In genomic region chr12:82075479-82076221, GRCm38 (mm10) we compare ENCODE assay signal across 11 mouse cellular contexts.
DNase-seq lines count a peak whose midpoint lies in the region; ATAC-seq and TF ChIP-seq lines count a peak whose summit lies in the region.
"Had no signal": no experiment of that assay in that cellular context is flagged by ENCODE, and none has a peak within 500 bp of the region (broad histone marks: within the 10 kb centered on the region; RNA-seq: fewer than 3 reads in every experiment).

No protein-coding gene starts in this region.

- H3K9ac ChIP-seq in kidney, postnatal 0 days (ENCODE audit: low read depth, low read length), result no peak overlapping the region
- no peak overlapping the region for H3K9ac ChIP-seq in embryonic facial prominence, embryonic 12.5 days

- no peak overlapping the region for H3K4me3 ChIP-seq in kidney, postnatal 0 days (replicated peaks; ENCODE audit: low read depth, low read length)
- H3K4me3 ChIP-seq in cortical plate, adult 2 months (ENCODE audit: insufficient read depth, low read length), result no peak overlapping the region
- no peak overlapping the region for H3K4me3 ChIP-seq in embryonic facial prominence, embryonic 12.5 days

- no peaks in the 10 kb centered on the region for H3K27me3 ChIP-seq in kidney, postnatal 0 days (ENCODE audit: insufficient read depth, low read length)
- H3K27me3 ChIP-seq in embryonic facial prominence, embryonic 12.5 days, result no peaks in the 10 kb centered on the region

- H3K9me3 ChIP-seq in kidney, postnatal 0 days (replicated peaks; ENCODE audit: low read length), result no peaks in the 10 kb centered on the region
- H3K9me3 ChIP-seq in embryonic facial prominence, embryonic 12.5 days, result no peaks in the 10 kb centered on the region

- 0 out of 2 replicates have a peak overlapping the region, but pooled peaks have one; percentile 50 for H3K27ac ChIP-seq in kidney, postnatal 0 days
- peak overlapping the region; percentile 85 for H3K27ac ChIP-seq in cortical plate, adult 2 months (ENCODE audit: insufficient read depth, low read length)
- H3K27ac ChIP-seq in embryonic facial prominence, embryonic 12.5 days, result peak overlapping the region; percentile 87
- H3K27ac ChIP-seq: hindbrain, postnatal 0 days had no signal

- intact Hi-C loops in left cerebral cortex, postnatal 25 days (cut with DNase I), result loop anchor here (1.0 kb wide), 2 partner anchors 29 to 94 kb away; partner anchors contain the start of gene Sipa1l1

- no peak overlapping the region for H3K4me2 ChIP-seq in kidney, postnatal 0 days (ENCODE audit: low read length)
- H3K4me2 ChIP-seq in embryonic facial prominence, embryonic 12.5 days (replicated peaks), result 0 out of 2 replicates have a peak overlapping the region, but pooled peaks have one; percentile 9

- peak; percentile 53 for DNase-seq in kidney, postnatal 0 days (ENCODE audit: low spot score)
- DNase-seq in kidney, postnatal 25 days, result no peak
- DNase-seq in left cerebral cortex, postnatal 25 days (ENCODE audit: low spot score in 2 of 2), result peak; percentile 72 to 90
- no peak for DNase-seq in gastrocnemius, postnatal 10 days
- no peak for DNase-seq in urinary bladder, postnatal 25 days (ENCODE audit: low spot score)
- no peak for DNase-seq in spleen, postnatal 10 days (ENCODE audit: low spot score in 2 of 2)
- DNase-seq: lung, adult 18-20 months; thymus, postnatal 36 days had no signal

- WGBS in kidney, postnatal 0 days, result 38% methylated on average over 13 of the region's 13 CpGs
- 22% methylated on average over 13 of the region's 13 CpGs for WGBS in embryonic facial prominence, embryonic 12.5 days

- H3K36me3 ChIP-seq in kidney, postnatal 0 days (ENCODE audit: insufficient read depth, low read length), result no peaks in the 10 kb centered on the region
- H3K36me3 ChIP-seq in embryonic facial prominence, embryonic 12.5 days, result no peaks in the 10 kb centered on the region

- no peak for TF ChIP-seq CTCF in kidney, postnatal 0 days (IDR thresholded peaks at IDR 0.05; ENCODE audit: low read depth)
- TF ChIP-seq CTCF in cortical plate, adult 2 months (IDR thresholded peaks at IDR 0.05; ENCODE audit: extremely low read depth, insufficient read depth, low read length), result no peak

- 0 out of 2 replicates have a peak, but pooled peaks have one; percentile 29 for TF ChIP-seq POLR2A in cortical plate, adult 2 months (IDR thresholded peaks at IDR 0.05; ENCODE audit: extremely low read depth, insufficient read depth, low read length)

- H3K4me1 ChIP-seq in kidney, postnatal 0 days (replicated peaks; ENCODE audit: insufficient read depth, low read length), result 0 out of 2 replicates have a peak, but pooled peaks cover 4% of the 10 kb centered on the region
- H3K4me1 ChIP-seq in cortical plate, adult 2 months (ENCODE audit: control insufficient read depth, insufficient read depth, low read length), result peaks cover 25% of the 10 kb centered on the region
- peaks cover 13% of the 10 kb centered on the region for H3K4me1 ChIP-seq in embryonic facial prominence, embryonic 12.5 days

- ATAC-seq in kidney, postnatal 0 days (replicated peaks; ENCODE audit: low FRiP score, low read depth), result no peak
- peak; percentile 81 for ATAC-seq in embryonic facial prominence, embryonic 12.5 days (ENCODE audit: insufficient number of reproducible peaks, insufficient read depth, low FRiP score, low TSS enrichment)
- ATAC-seq: hindbrain, postnatal 0 days had no signal

Comparison
In these comparisons a context has a peak if more than half of its experiments do, and no peak if none do; other contexts are left out.
1. DNase-seq: peak in kidney, postnatal 0 days (single experiment) and left cerebral cortex, postnatal 25 days (2 of 2); none in kidney, postnatal 25 days (0 of 2), gastrocnemius, postnatal 10 days (single experiment), urinary bladder, postnatal 25 days (single experiment) and spleen, postnatal 10 days (0 of 2).
2. Peak in every context shown above with its lines, with median percentiles within 50 percentile points of each other: H3K27ac ChIP-seq.